Mouse (Mus musculus): ENCODE measurements around the gene Dnaic2.

Gene Dnaic2

GRCm38 (mm10) chr11:114702311-114702995 lies 24.8 kb upstream of the Dnaic2 start:
- DNase-seq (ENCODE audit: low spot score), result no peak

GRCm38 (mm10) chr11:114702996-114703361 lies 24.2 kb upstream of the Dnaic2 start:
- DNase-seq (ENCODE audit: low spot score), result no peak

- DNase-seq (ENCODE audit: low spot score), result no peak
Observed at GRCm38 (mm10) chr11:114704071-114704913, 22.9 kb upstream of the Dnaic2 start.

GRCm38 (mm10) chr11:114706358-114706757 lies 20.9 kb upstream of the Dnaic2 start:
- DNase-seq (ENCODE audit: low spot score), result no peak

GRCm38 (mm10) chr11:114711393-114711792 lies 15.8 kb upstream of the Dnaic2 start:
- DNase-seq (ENCODE audit: low spot score), result no peak

GRCm38 (mm10) chr11:114711861-114712260 lies 15.3 kb upstream of the Dnaic2 start:
- DNase-seq (ENCODE audit: low spot score), result no peak

- no peak for DNase-seq (ENCODE audit: low spot score)
Observed at GRCm38 (mm10) chr11:114714526-114714925, 12.7 kb upstream of the Dnaic2 start.

- no peak for DNase-seq (ENCODE audit: low spot score)
Observed at GRCm38 (mm10) chr11:114715531-114715930, 11.7 kb upstream of the Dnaic2 start.

GRCm38 (mm10) chr11:114720535-114720934 lies 6.7 kb upstream of the Dnaic2 start:
- no peak for DNase-seq (ENCODE audit: low spot score)

- no peak for DNase-seq (ENCODE audit: low spot score)
Observed at GRCm38 (mm10) chr11:114722438-114722837, 4.8 kb upstream of the Dnaic2 start.

GRCm38 (mm10) chr11:114723030-114723429 lies 4.2 kb upstream of the Dnaic2 start:
- DNase-seq (ENCODE audit: low spot score), result no peak

- DNase-seq (ENCODE audit: low spot score), result no peak
Observed at GRCm38 (mm10) chr11:114724787-114725590, 2.2 kb upstream of the Dnaic2 start.

- DNase-seq (ENCODE audit: low spot score), result no peak
Observed at GRCm38 (mm10) chr11:114727826-114728186, 598 bp downstream of the Dnaic2 start.

GRCm38 (mm10) chr11:114728333-114728732 lies 1.1 kb downstream of the Dnaic2 start:
- no peak for DNase-seq (ENCODE audit: low spot score)

GRCm38 (mm10) chr11:114729832-114730363 lies 2.7 kb downstream of the Dnaic2 start:
- no peak for DNase-seq (ENCODE audit: low spot score)

GRCm38 (mm10) chr11:114731711-114732110 lies 4.5 kb downstream of the Dnaic2 start:
- DNase-seq (ENCODE audit: low spot score), result no peak

- DNase-seq (ENCODE audit: low spot score), result no peak
Observed at GRCm38 (mm10) chr11:114732890-114733289, 5.7 kb downstream of the Dnaic2 start.

GRCm38 (mm10) chr11:114736111-114736510 lies 8.9 kb downstream of the Dnaic2 start:
- no peak for DNase-seq (ENCODE audit: low spot score)

GRCm38 (mm10) chr11:114736913-114737624 lies 9.9 kb downstream of the Dnaic2 start:
- peak; percentile 46 for DNase-seq (ENCODE audit: low spot score)

GRCm38 (mm10) chr11:114740598-114740997 lies 13.4 kb downstream of the Dnaic2 start:
- DNase-seq (ENCODE audit: low spot score), result no peak

GRCm38 (mm10) chr11:114741451-114741850 lies 14.2 kb downstream of the Dnaic2 start:
- no peak for DNase-seq (ENCODE audit: low spot score)

GRCm38 (mm10) chr11:114745134-114745533 lies 17.9 kb downstream of the Dnaic2 start:
- DNase-seq (ENCODE audit: low spot score), result peak; percentile 96
